Mouse (Mus musculus) heart, embryonic 10.5 days (tissue): ENCODE measurements around the gene Gmeb1. TPM values are rescaled to one million over a fixed set of nuclear protein-coding genes. Genes with fewer than 3 reads are reported as not detected.
"Not testable (repeated sequence)": the region's sequence is repeated elsewhere in the genome, so short reads cannot be mapped to it uniquely, and the experiment has no call there.

Source experiments
- DNase-seq: peaks from one replicate; pipeline ENCODE4 v3.0.0-alpha.2; 2017; ENCODE audit warnings: low spot score
- H3K27ac ChIP-seq: fragments of 300-500 bp; sonication (generic); 2 replicates; pipeline ENCODE4 v1.5.1; 2016; ENCODE audit warnings: mild to moderate bottlenecking
- H3K27me3 ChIP-seq: fragments of 300-500 bp; sonication (generic); 2 replicates; pipeline ENCODE4 v1.6.1; 2016; ENCODE audit warnings: mild to moderate bottlenecking; ENCODE audit not compliant: poor library complexity, insufficient read depth, severe bottlenecking
- H3K36me3 ChIP-seq: fragments of 300-500 bp; sonication (generic); 2 replicates; pipeline ENCODE4 v1.6.1; 2016; ENCODE audit warnings: mild to moderate bottlenecking, moderate library complexity
- H3K4me1 ChIP-seq: fragments of 300-500 bp; sonication (generic); 2 replicates; pipeline ENCODE4 v1.6.1; 2016; ENCODE audit warnings: mild to moderate bottlenecking
- H3K4me3 ChIP-seq: fragments of 300-500 bp; sonication (generic); 2 replicates; pipeline ENCODE4 v1.5.1; 2016; ENCODE audit warnings: mild to moderate bottlenecking, moderate library complexity
- H3K9me3 ChIP-seq: fragments of 300-500 bp; sonication (generic); 2 replicates; pipeline ENCODE4 v1.6.1; 2016; ENCODE audit warnings: mild to moderate bottlenecking, moderate library complexity
- WGBS: fragments of 180-500 bp; shearing (Covaris S2); methylation state at CpG from one replicate; pipeline ENCODE4 v1.1.7; 2016; 5-methylcytosine and 5-hydroxymethylcytosine counted together
- polyA plus RNA-seq: library from polyadenylated mRNA; unstranded; fragments of >200 nt; fragmentation: Nextera tagmentation; extraction: Ambion mirVana; gene quantifications from 2 replicates; pipeline ENCODE4 v1.2.1, GENCODE M21; 2016

Gene Gmeb1
- polyA plus RNA-seq, 1 experiment from 2014 or later, result 37.6 TPM

DNA sequence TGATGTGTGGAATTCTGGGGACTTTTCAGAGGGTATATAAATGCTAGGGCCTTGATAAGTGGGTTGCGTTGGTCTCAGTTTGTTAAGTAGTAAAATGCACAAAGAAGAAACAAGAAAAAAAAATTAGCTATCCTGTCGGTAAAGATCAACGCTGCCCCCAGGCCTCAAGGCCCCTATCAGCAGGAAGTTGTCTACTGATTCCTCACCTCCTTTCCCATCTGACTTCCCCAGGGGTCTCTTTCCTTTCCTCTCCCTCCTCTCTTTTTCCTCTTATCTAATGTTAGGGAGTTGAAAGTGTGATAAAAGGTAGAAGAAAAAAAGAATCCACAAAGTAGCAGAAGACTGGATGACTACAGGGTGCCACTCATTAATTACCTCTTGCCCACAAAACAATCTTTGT is 21.0 kb downstream of the Gmeb1 start:
- Histone ChIP-seq H3K36me3 (peaks cover 88% of the 10 kb centered on the region), H3K27me3 (no peaks in the 10 kb centered on the region), H3K27ac (no peak overlapping the region), H3K4me3 (no peak overlapping the region), H3K9me3 (no peaks in the 10 kb centered on the region), H3K4me1 (no peaks in the 10 kb centered on the region)
- WGBS, result 55% methylated on average over 3 of the region's 3 CpGs
- DNase-seq, result no peak

DNA sequence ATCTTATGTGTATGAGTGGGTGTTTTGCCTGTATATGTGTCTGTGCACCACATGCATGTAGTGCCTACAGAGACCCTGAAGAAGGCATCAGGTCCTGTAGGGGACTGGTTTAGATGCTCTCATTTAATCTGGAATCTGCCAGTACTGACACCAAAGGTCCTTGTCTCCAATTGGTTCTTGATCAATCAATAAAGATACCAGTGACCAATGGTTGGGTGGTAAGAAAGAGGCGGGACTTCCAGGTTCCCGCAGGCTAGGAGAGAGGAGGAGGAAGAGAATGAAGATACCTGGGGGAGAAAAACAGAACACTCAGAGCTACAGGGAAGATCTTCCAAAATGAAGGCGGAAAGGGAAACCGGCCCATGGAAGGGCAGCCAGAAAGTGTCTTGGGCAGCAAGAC is 23.0 kb downstream of the Gmeb1 start:
- no peak for DNase-seq
- Histone ChIP-seq H3K4me3 (no peak overlapping the region), H3K36me3 (peaks cover 94% of the 10 kb centered on the region), H3K27me3 (no peaks in the 10 kb centered on the region), H3K4me1 (no peaks in the 10 kb centered on the region), H3K27ac (no peak overlapping the region), H3K9me3 (no peaks in the 10 kb centered on the region)
- 84% methylated on average over 4 of the region's 4 CpGs for WGBS

DNA sequence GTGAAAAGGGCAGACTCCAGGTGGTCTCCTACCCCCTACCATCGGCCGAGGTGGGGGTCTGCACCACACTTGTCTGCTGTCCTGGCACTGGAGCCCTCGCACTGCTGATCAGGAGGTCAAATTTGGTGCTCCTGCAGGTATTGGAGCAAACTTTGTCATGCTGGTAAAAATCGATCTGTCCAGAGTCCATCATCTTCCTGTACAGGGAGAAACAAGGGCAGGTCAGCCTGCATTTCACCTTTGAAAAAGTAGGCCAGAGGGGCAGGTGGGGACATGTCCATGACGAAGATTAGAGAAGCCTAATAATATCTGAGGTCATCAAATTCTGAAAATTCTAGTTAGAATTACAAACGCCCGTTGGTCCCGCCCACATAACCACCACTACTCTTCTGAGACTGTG is 26.7 kb downstream of the Gmeb1 start:
- H3K27ac ChIP-seq, result no peak overlapping the region
- no peaks in the 10 kb centered on the region for H3K27me3 ChIP-seq
- peaks cover 97% of the 10 kb centered on the region for H3K36me3 ChIP-seq
- 92% methylated on average over 8 of the region's 8 CpGs for WGBS
- no peaks in the 10 kb centered on the region for H3K9me3 ChIP-seq
- H3K4me3 ChIP-seq, result no peak overlapping the region
- no peak for DNase-seq
- no peaks in the 10 kb centered on the region for H3K4me1 ChIP-seq

DNA sequence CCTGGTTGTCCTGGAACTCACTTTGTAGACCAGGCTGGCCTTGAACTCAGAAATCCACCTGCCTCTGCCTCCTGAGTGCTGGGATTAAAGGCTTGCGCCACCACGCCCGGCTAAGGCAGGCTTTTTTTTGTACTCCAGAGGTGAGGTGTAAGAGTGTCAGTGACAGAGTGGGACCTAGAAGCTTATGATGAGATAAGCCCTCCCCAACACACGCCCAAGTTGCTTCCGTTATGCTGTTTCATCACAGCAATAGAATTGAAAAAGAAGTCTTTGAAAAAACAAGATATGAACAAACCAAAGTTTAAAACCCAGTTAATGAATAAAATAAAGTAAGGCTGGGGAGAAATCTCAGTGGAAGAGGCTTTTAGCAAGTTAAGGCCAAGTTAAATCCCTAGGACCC is 31.0 kb downstream of the Gmeb1 start:
- peaks cover 95% of the 10 kb centered on the region for H3K36me3 ChIP-seq
- WGBS, result 87% methylated on average over 5 of the region's 5 CpGs
- DNase-seq, result no peak
- no peak overlapping the region for H3K4me3 ChIP-seq
- H3K27ac ChIP-seq, result no peak overlapping the region
- H3K27me3 ChIP-seq, result no peaks in the 10 kb centered on the region
- no peaks in the 10 kb centered on the region for H3K4me1 ChIP-seq
- H3K9me3 ChIP-seq, result no peaks in the 10 kb centered on the region

DNA sequence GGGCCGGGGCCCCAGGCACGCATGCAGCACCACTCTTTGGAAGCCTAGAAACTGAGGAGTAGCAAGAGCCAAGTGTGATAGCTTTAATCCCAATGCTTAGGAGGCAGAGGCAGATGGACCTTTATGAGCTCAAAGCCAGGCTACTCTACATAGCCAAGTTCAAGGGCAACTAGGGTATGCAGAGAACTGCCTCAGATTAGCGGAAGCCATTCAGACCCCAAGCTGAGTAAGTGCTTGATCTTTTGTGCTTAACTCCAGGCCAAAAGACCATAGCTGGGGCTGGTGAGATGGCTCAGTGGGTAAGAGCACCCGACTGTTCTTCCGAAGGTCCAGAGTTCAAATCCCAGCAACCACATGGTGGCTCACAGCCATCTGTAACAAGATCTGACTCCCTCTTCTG is 39.4 kb downstream of the Gmeb1 start:
- WGBS, result 94% methylated on average over 5 of the region's 5 CpGs
- H3K4me1 ChIP-seq, H3K27ac ChIP-seq, DNase-seq, H3K27me3 ChIP-seq, H3K4me3 ChIP-seq, H3K9me3 ChIP-seq: not testable (repeated sequence)
- peaks cover 41% of the 10 kb centered on the region for H3K36me3 ChIP-seq

DNA sequence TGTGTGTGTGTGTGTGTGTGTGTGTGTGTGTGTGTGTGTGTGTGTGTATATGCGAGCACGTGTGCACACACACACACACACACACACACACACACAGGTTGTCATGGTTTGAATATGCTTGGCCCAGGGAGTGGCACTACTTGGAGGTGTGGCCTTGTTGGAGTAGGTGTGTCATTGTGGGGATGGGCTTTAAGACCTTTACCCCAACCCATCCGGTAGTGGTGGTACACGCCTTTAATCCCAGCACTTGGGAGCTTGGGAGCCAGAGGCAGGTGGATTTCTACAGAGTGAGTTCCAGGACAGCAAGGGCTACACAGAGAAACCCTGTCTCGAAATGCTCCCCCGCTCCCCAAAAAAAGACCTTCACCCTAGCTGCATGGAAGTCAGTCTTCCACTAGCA is 43.0 kb downstream of the Gmeb1 start:
- H3K9me3 ChIP-seq, H3K27me3 ChIP-seq, DNase-seq, H3K4me3 ChIP-seq, H3K27ac ChIP-seq, H3K36me3 ChIP-seq: not testable (repeated sequence)
- peaks cover 10% of the 10 kb centered on the region; the same call in 1 of the 2 replicates for H3K4me1 ChIP-seq
- 87% methylated on average over 6 of the region's 6 CpGs for WGBS

DNA sequence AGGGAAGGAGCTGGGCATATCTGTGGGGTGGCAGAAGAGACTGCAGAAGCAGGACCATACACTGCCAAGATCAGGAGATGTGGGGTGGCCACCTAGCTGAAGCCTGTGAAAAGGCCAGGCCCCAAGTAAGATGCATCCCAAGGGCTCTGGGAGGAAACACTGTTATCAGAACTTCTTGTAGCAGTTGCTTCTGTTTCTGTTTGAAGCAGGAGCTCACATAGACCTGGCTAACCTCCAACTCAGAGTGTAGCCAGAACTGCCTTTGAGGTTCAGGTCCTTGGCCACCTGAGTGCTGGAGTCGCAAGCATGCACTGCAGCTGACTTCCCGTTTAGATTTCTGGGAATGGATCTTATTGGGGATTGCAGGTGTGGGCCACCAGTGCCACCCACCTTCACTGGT is 43.6 kb downstream of the Gmeb1 start:
- Histone ChIP-seq H3K9me3 (no peaks in the 10 kb centered on the region), H3K27me3 (no peaks in the 10 kb centered on the region), H3K4me1 (peaks cover 10% of the 10 kb centered on the region; the same call in 1 of the 2 replicates), H3K27ac (no peak overlapping the region), H3K36me3 (peaks cover under 1% of the 10 kb centered on the region; the same call in 1 of the 2 replicates), H3K4me3 (no peak overlapping the region)
- WGBS, result 75% methylated on average over 2 of the region's 2 CpGs
- DNase-seq, result no peak

DNA sequence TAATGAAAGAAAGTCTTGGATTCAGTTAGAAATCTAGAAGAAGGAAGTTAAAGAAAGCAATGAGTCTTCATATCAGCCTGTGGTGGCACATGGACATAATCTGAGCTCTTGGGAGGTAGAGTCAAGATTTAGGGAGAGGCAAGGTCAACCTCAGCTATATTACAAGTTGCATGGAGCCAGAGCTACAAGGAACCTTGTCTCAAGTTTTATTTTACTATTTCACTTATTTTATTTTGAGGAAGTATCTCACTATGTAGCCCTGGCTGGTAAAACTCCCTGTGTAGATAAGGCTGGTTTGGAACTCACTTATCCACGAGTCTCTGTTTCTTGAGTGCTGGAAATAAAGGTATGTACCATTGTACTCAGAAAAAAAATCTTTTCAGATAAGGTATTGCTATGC is 44.8 kb downstream of the Gmeb1 start:
- WGBS, result 22% methylated on average over 1 of the region's 1 CpGs
- no peak for DNase-seq
- Histone ChIP-seq H3K4me1 (peaks cover 15% of the 10 kb centered on the region), H3K9me3 (no peaks in the 10 kb centered on the region), H3K36me3 (no peaks in the 10 kb centered on the region), H3K27ac (no peak overlapping the region), H3K4me3 (no peak overlapping the region), H3K27me3 (no peaks in the 10 kb centered on the region)

DNA sequence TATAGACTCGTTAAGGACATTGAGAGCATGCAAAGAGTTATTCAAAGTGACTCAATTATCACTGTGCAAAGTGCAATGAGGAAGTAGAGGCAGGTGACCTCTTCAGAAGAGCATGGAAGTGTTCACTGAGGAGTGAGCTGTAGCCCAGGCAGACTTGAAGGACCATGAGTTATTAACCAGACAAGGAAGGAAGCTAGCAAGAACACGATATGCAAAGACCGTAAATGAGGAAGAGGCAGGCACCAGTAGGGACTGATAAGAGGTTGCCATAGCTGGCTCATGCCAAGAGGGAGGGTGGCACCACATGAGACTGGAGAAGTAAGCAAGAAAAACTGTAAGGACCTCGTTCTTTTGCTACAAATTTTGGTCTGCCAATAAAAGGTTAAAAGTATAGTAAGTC is 46.6 kb downstream of the Gmeb1 start:
- peaks cover 6% of the 10 kb centered on the region; the same call in 1 of the 2 replicates for H3K36me3 ChIP-seq
- WGBS, result 62% methylated on average over 4 of the region's 4 CpGs
- H3K9me3 ChIP-seq, result no peaks in the 10 kb centered on the region
- no peak for DNase-seq
- H3K27me3 ChIP-seq, result no peaks in the 10 kb centered on the region
- no peak overlapping the region for H3K27ac ChIP-seq
- peaks cover 21% of the 10 kb centered on the region for H3K4me1 ChIP-seq
- H3K4me3 ChIP-seq, result no peak overlapping the region

DNA sequence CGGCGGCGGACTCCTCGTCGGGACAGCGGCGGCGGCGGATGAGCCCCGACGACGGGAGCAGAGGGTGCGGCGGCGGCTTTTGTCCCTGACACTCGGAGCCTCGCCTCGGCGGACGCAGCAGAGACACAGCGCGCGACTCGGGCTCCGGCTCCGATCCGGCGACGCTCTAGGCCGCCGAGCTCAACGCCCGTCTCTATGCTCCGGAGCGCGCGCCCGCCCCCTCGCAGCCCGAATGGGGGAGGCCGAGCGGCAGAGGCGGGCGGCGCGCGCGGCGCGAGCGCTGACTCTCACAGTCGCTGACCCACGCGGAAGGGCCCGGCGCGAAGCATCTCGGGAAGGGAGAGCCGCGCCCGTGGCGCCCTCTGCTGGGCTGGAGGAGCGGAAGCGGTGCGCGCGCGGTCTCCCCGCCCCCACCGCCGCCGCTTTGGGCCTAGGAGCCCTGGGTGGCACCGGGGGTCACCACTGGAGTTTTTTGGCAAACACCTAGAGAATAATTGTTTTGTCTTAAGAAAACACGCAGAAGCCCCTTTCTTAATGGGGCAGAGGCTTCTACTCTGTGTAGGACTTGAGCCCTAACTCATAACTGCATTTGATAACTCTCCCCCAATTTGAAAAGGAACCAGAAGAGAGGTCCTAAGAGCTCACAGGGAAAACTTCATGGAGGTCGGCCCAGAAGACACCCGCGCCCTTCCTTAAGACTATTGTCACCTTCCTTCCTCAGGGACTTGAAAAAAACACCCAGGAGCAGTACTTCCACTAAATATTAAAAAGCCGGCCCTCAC is 49.3 kb downstream of the Gmeb1 start, which contains the start of gene Ythdf2:
Gene Ythdf2, minus strand, starts transcription at position 351 of the 782 bp plus-strand sequence.
- Histone ChIP-seq H3K27ac (peak within 1 kb of the TSS; percentile 99), H3K4me1 (peaks cover 16% of the 10 kb centered on the region), H3K9me3 (no peaks in the 10 kb centered on the region), H3K4me3 (peak within 1 kb of the TSS; percentile 89), H3K36me3 (peaks cover 33% of the 10 kb centered on the region), H3K27me3 (no peaks in the 10 kb centered on the region)
- 1% methylated on average over 78 of the region's 78 CpGs for WGBS
- DNase-seq, result peak; percentile 97

DNA sequence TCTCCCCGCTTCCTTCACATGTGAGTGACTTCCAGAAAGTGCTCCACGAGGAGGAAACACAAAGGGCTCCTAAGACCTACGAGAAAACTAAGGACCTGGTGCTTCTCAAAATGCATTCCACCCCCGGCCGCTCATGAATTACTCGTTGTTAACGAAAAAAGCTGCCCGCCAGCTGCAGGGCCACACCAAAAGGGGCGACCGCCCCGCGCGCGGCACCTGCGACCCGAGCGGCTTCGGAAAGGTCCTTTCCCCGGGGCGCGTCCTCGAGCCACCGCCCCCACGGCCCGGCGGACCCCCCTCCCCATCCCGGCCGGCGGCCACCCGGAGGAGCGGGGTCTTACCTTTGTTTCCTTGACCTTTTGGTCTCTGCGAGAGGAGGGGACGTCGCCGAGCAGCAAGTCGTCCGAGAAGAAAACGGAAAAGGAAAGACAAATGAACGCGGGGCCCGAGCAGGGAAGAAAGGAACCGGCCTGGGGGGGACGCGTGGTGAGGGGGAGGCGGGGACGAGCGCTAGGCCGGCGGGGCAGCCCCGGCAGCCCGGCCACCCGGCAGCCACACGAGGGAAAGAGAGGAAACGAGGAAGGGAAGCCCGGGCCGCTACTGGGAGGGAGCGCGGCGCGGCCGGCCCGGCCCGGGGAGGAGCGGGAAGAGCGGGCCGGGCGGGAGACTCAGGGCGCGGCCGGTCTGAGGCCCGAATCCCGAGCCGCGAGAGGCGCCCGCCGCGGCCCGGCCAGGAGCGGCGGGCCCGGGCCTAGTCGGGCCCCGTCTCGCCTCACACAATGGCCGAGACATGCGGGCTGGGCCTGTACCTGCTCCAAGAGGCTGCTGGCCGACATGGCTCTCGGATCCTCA is 50.1 kb downstream of the Gmeb1 start:
- peaks cover 16% of the 10 kb centered on the region for H3K4me1 ChIP-seq
- H3K27me3 ChIP-seq, result no peaks in the 10 kb centered on the region
- peak overlapping the region; percentile 99 for H3K27ac ChIP-seq
- DNase-seq, result peak; percentile 76
- WGBS, result under 1% methylated on average over 89 of the region's 89 CpGs
- H3K36me3 ChIP-seq, result peaks cover 41% of the 10 kb centered on the region
- H3K9me3 ChIP-seq, result no peaks in the 10 kb centered on the region
- peak overlapping the region; percentile 89 for H3K4me3 ChIP-seq

DNA sequence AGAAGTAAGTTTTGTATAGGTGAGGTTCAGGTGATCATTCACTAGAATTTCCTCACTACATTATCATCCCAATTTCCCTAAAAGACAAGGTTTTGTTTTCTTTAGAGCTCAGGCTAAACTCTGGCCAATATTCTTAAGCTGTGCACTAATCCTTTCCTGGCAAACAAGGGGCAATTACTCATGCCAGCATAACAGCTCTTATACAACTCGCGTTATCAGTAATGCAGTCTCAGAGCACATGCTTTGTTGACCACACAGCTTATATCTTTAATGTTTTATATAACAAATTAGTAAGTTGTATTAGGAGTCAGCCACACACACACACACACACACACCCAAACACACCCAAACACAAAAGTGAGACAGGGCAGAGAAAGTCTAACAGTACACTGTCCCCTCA is 51.1 kb downstream of the Gmeb1 start:
- Histone ChIP-seq H3K27ac (no peak overlapping the region), H3K4me3 (peak overlapping the region; percentile 89), H3K4me1 (peaks cover 16% of the 10 kb centered on the region), H3K36me3 (peaks cover 51% of the 10 kb centered on the region), H3K27me3 (no peaks in the 10 kb centered on the region), H3K9me3 (no peaks in the 10 kb centered on the region)
- no peak for DNase-seq
- 64% methylated on average over 2 of the region's 2 CpGs for WGBS

DNA sequence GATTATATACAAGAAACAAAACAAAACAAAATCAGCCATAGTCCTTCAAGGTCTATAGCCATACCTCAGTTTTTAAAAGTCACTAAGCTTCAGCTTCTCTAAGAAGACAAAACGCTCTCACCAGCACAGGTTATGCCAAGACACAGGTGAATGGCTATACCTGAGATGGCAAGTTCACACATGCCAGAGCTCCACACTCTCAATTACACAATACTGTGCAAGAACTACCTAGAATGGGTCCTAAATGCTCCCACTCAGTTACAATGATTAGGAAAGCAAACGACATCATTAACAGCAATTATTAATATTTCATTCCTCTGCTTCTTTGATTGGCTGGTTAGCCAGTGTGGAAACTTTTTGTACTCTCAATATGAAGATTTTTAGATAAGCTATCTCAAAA is 52.1 kb downstream of the Gmeb1 start:
- H3K4me1 ChIP-seq, result peaks cover 11% of the 10 kb centered on the region
- H3K27ac ChIP-seq, result no peak overlapping the region
- WGBS, result 88% methylated on average over 2 of the region's 2 CpGs
- no peaks in the 10 kb centered on the region for H3K27me3 ChIP-seq
- no peaks in the 10 kb centered on the region for H3K9me3 ChIP-seq
- no peak overlapping the region for H3K4me3 ChIP-seq
- peaks cover 61% of the 10 kb centered on the region for H3K36me3 ChIP-seq
- DNase-seq, result no peak
